Mouse (Mus musculus) lung, adult 10 weeks (tissue): ENCODE measurements around the gene Sqstm1. TPM values are rescaled to one million over a fixed set of nuclear protein-coding genes. Genes with fewer than 3 reads are reported as not detected.

ENCODE experiments used
- polyA plus RNA-seq: library from polyadenylated mRNA; stranded (reverse); fragments of 350-450 nt; fragmentation: Illumina TruSeq; extraction: RNeasy Lipid Tissue Mini Kit (QIAGEN cat#74804); gene quantifications from one replicate; pipeline ENCODE4 v1.2.3, GENCODE M21; 2014; ENCODE audit warnings: low read depth, low replicate concordance; ENCODE audit not compliant: insufficient read depth

Gene Sqstm1
- 272 TPM for polyA plus RNA-seq

DNA sequence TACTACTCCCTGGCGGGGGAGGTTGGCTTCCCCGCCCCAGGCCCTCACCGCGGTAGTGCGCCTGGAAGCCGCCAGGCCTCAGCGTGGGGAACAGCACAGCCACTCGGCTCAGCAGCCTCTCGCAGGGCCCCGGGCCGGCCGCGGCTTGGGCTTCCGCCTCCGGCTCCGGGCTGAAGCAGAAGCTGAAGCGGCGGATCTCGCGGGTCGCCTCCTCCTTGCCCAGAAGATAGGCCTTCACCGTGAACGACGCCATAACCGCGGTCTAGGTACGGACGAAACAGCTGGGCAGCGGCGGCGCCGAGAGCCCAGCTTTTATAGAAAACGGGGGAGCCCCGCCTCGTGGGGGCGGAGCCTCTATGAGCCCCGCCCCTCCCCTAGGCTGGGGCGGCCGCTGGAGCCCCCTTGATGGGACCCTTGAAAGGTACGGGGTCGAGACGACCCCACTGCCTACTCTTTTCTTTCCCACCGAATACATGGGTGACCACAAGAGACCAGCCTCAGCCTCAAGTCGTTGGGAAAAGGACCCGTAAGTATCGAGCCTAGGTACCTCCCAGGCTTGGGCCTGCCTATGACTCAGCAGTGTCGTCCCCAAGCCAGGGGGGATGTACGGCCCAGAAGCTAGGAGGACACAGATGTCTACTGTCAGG is at the start of gene Sqstm1, which contains the start of gene Mgat4b:
Gene Sqstm1 (minus strand): TSS at position 323 of the 647 bp plus-strand sequence.
Gene Mgat4b (plus strand): TSS at position 386 of the 647 bp plus-strand sequence.

DNA sequence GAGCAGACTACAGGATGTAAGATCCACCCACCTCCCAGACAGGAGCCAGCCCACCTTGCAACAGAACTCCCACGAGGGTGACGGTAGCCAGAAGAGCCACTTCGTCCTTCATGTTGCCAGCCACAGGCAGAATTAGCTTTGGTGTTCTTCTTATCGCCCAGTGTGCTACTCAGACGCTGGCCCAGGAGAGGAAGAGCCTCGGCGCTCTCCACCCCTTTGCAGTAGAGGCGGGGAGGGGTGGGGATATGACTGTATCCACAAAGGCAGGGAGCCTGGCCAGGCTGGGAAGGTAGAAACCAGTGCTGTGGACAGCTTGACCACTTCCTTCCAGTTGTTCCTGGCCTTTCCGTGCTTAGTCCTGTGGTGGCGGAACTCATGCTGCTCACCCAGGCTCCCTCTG is 27.7 kb upstream of the Sqstm1 start, which contains the start of gene Ltc4s:
Gene Ltc4s (minus strand): TSS at position 293 of the 400 bp plus-strand sequence.

DNA sequence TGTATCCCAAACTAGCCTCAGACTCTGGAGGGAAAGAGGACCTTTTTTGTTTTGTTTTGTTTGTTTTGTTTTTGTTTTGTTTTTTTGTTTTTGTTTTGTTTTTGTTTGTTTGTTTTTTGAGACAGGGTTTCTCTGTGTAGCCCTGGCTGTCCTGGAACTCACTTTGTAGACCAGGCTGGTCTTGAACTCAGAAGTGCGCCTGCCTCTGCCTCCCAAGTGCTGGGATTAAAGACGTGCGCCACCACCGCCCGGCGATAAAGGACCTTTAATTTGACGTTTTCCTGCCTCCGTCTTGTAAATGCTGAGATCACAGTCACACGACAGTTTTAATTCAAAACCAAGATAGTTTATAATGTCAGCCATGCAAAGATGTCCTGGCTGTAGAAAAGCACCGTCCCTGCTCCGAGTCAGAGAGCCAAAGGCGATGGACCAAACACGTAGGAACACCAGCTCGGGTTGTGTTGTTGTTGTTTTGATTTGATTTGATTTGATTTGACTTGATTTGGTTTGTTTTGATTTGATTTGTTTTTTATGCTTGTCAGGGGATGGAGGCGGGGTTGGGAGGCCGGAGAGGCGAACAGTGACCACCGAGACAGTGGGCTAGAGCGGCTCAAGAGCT is 36.4 kb downstream of the Sqstm1 start, which contains the start of gene Mrnip:
Gene Mrnip (plus strand): TSS at position 334 of the 619 bp plus-strand sequence.

Other genes starting within 250 kb of the Sqstm1 start
- gene Rnf130, start 185.5 kb downstream of the Sqstm1 start, polyA plus RNA-seq: 83.0 TPM
- 25.9 TPM for gene Tbc1d9b, start 79.4 kb downstream of the Sqstm1 start, polyA plus RNA-seq
- 4.0 TPM for gene Mrnip, start 36.4 kb downstream of the Sqstm1 start, polyA plus RNA-seq
- gene Mgat4b, start 63 bp upstream of the Sqstm1 start, polyA plus RNA-seq: 42.6 TPM
- gene Ltc4s, start 27.8 kb upstream of the Sqstm1 start, polyA plus RNA-seq: 41.3 TPM
- gene Maml1, start 81.5 kb upstream of the Sqstm1 start, polyA plus RNA-seq: 8.0 TPM
- 89.9 TPM for gene Canx, start 114.8 kb upstream of the Sqstm1 start, polyA plus RNA-seq
- gene Cby3, start 143.6 kb upstream of the Sqstm1 start, polyA plus RNA-seq: not detected
- gene Hnrnph1, start 166.2 kb upstream of the Sqstm1 start, polyA plus RNA-seq: 211 TPM
- gene Rufy1, start 220.3 kb upstream of the Sqstm1 start, polyA plus RNA-seq: 16.7 TPM